Mouse (Mus musculus) limb, embryonic 11.5 days (tissue): ENCODE measurements around the gene Hhat. TPM values are rescaled to one million over a fixed set of nuclear protein-coding genes. Genes with fewer than 3 reads are reported as not detected.

ENCODE experiments used
- ATAC-seq: fragments of 200-750 bp; cut with Nextera tagmentation; 2 replicates; pipeline ENCODE4 v1.8.0; 2017; ENCODE audit warnings: low read depth; ENCODE audit not compliant: insufficient number of reproducible peaks, low FRiP score, low TSS enrichment
- DNase-seq: peaks from one replicate; pipeline ENCODE4 v3.0.0-alpha.2; 2015; ENCODE audit warnings: low spot score
- H3K27ac ChIP-seq: fragments of 300-500 bp; sonication (generic); replicated peaks from 2 replicates; pipeline ENCODE4 v1.5.1; 2014; ENCODE audit warnings: low read depth, mild to moderate bottlenecking, low read length
- H3K27me3 ChIP-seq: fragments of 300-500 bp; sonication (generic); 2 replicates; pipeline ENCODE4 v1.6.1; 2014; ENCODE audit warnings: mild to moderate bottlenecking, low read length, mixed read lengths; ENCODE audit not compliant: control insufficient read depth, insufficient read depth
- H3K36me3 ChIP-seq: fragments of 300-500 bp; sonication (generic); 2 replicates; pipeline ENCODE4 v1.6.1; 2014; ENCODE audit warnings: mild to moderate bottlenecking, low read length, moderate library complexity, mixed read lengths; ENCODE audit not compliant: control insufficient read depth, insufficient read depth
- H3K4me1 ChIP-seq: fragments of 300-500 bp; sonication (generic); 2 replicates; pipeline ENCODE4 v1.6.1; 2014; ENCODE audit warnings: low read length, mixed read lengths; ENCODE audit not compliant: control insufficient read depth, insufficient read depth
- H3K4me2 ChIP-seq: fragments of 300-500 bp; sonication (generic); 2 replicates; pipeline ENCODE4 v1.6.1; 2014; ENCODE audit warnings: low read depth, mild to moderate bottlenecking, moderate library complexity; ENCODE audit not compliant: severe bottlenecking
- H3K4me3 ChIP-seq: fragments of 300-500 bp; sonication (generic); 2 replicates; pipeline ENCODE4 v1.5.1; 2014; ENCODE audit warnings: low read depth, low read length
- H3K9ac ChIP-seq: fragments of 300-500 bp; sonication (generic); 2 replicates; pipeline ENCODE4 v1.6.1; 2014; ENCODE audit warnings: mild to moderate bottlenecking, low read length
- H3K9me3 ChIP-seq: fragments of 300-500 bp; sonication (generic); 2 replicates; pipeline ENCODE4 v1.6.1; 2016; ENCODE audit warnings: low read length; ENCODE audit not compliant: control insufficient read depth
- WGBS: fragments of 180-500 bp; shearing (Covaris S2); extraction: QIAGEN DNeasy Blood & Tissue Kit; methylation state at CpG from one replicate; pipeline ENCODE4 v1.1.7; 2014; 5-methylcytosine and 5-hydroxymethylcytosine counted together
- polyA plus RNA-seq: library from polyadenylated mRNA; unstranded; fragments of >200 nt; fragmentation: Nextera tagmentation; extraction: Ambion mirVana; gene quantifications from 2 replicates; pipeline ENCODE4 v1.2.1, GENCODE M21; 2014

Gene Hhat
- polyA plus RNA-seq, 1 experiment from 2014 or later, result 16.6 TPM

- H3K4me3 ChIP-seq, result no peak overlapping the region
- 0 out of 2 replicates have a peak overlapping the region, but pooled peaks have one; percentile 2 for H3K4me2 ChIP-seq
- no peak overlapping the region for H3K27ac ChIP-seq
- no peaks in the 10 kb centered on the region for H3K27me3 ChIP-seq
- peak; percentile 58 for DNase-seq
- H3K9me3 ChIP-seq, result no peaks in the 10 kb centered on the region
- no peak overlapping the region for H3K9ac ChIP-seq
- WGBS, result 38% methylated on average over 8 of the region's 8 CpGs
- H3K36me3 ChIP-seq, result no peaks in the 10 kb centered on the region
- peak; percentile 59 for ATAC-seq
- peaks cover 7% of the 10 kb centered on the region for H3K4me1 ChIP-seq
Measured at GRCm38 (mm10) chr1:192752659-192753601, 18.1 kb downstream of the Hhat start.

GRCm38 (mm10) chr1:192750042-192750437 is 21.0 kb downstream of the Hhat start:
- DNase-seq (no peak), ATAC-seq (no peak)
- WGBS, result 59% methylated on average over 4 of the region's 4 CpGs
- H3K9me3 ChIP-seq, result no peaks in the 10 kb centered on the region
- no peaks in the 10 kb centered on the region for H3K36me3 ChIP-seq
- H3K4me3 ChIP-seq, result no peak overlapping the region
- no peak overlapping the region for H3K27ac ChIP-seq
- H3K9ac ChIP-seq, result no peak overlapping the region
- peaks cover 7% of the 10 kb centered on the region for H3K4me1 ChIP-seq
- H3K27me3 ChIP-seq, result no peaks in the 10 kb centered on the region
- H3K4me2 ChIP-seq, result no peak overlapping the region

GRCm38 (mm10) chr1:192749270-192750041 is 21.6 kb downstream of the Hhat start:
- Histone ChIP-seq H3K9ac (no peak overlapping the region), H3K4me1 (peaks cover 7% of the 10 kb centered on the region), H3K4me3 (no peak overlapping the region), H3K27ac (no peak overlapping the region), H3K4me2 (no peak overlapping the region), H3K36me3 (no peaks in the 10 kb centered on the region), H3K9me3 (no peaks in the 10 kb centered on the region), H3K27me3 (no peaks in the 10 kb centered on the region)
- no peak for DNase-seq
- WGBS, result 53% methylated on average over 6 of the region's 6 CpGs
- ATAC-seq, result no peak

- Histone ChIP-seq H3K9me3 (no peaks in the 10 kb centered on the region), H3K4me2 (no peak overlapping the region), H3K27ac (no peak overlapping the region), H3K9ac (no peak overlapping the region), H3K4me3 (no peak overlapping the region), H3K36me3 (no peaks in the 10 kb centered on the region), H3K4me1 (no peaks in the 10 kb centered on the region), H3K27me3 (no peaks in the 10 kb centered on the region)
- WGBS, result 78% methylated on average over 6 of the region's 6 CpGs
- DNase-seq, result no peak
- ATAC-seq, result no peak
Measured at GRCm38 (mm10) chr1:192746201-192746600, 24.8 kb downstream of the Hhat start.

GRCm38 (mm10) chr1:192745240-192746101 is 25.6 kb downstream of the Hhat start:
- DNase-seq (peak; percentile 83), ATAC-seq (no peak)
- 6% methylated on average over 16 of the region's 16 CpGs for WGBS

GRCm38 (mm10) chr1:192744880-192745239 is 26.2 kb downstream of the Hhat start:
- Histone ChIP-seq H3K27me3 (no peaks in the 10 kb centered on the region), H3K4me1 (no peaks in the 10 kb centered on the region), H3K9me3 (no peaks in the 10 kb centered on the region), H3K27ac (no peak overlapping the region), H3K36me3 (no peaks in the 10 kb centered on the region), H3K4me3 (no peak overlapping the region), H3K9ac (no peak overlapping the region), H3K4me2 (no peak overlapping the region)
- no peak for DNase-seq
- 63% methylated on average over 3 of the region's 3 CpGs for WGBS
- ATAC-seq, result no peak

More at GRCm38 (mm10) chr1:192745240-192746101, 25.6 kb downstream of the Hhat start:
- H3K4me1 ChIP-seq, result no peaks in the 10 kb centered on the region
- 0 out of 2 replicates have a peak overlapping the region, but pooled peaks have one; percentile 14 for H3K27ac ChIP-seq
- no peak overlapping the region for H3K4me2 ChIP-seq
- H3K4me3 ChIP-seq, result no peak overlapping the region
- no peaks in the 10 kb centered on the region for H3K27me3 ChIP-seq
- H3K9ac ChIP-seq, result no peak overlapping the region
- no peaks in the 10 kb centered on the region for H3K9me3 ChIP-seq
- no peaks in the 10 kb centered on the region for H3K36me3 ChIP-seq

- H3K4me1 ChIP-seq, result no peaks in the 10 kb centered on the region
- H3K36me3 ChIP-seq, result no peaks in the 10 kb centered on the region
- no peaks in the 10 kb centered on the region for H3K9me3 ChIP-seq
- H3K27me3 ChIP-seq, result no peaks in the 10 kb centered on the region
- H3K4me2 ChIP-seq, result no peak overlapping the region
- H3K9ac ChIP-seq, result no peak overlapping the region
- DNase-seq, result peak; percentile 32
- peak overlapping the region; percentile 15; the same call in 1 of the 2 replicates for H3K27ac ChIP-seq
- peak; percentile 32; the same call in 1 of the 2 replicates for ATAC-seq
- no peak overlapping the region for H3K4me3 ChIP-seq
- 65% methylated on average over 7 of the region's 7 CpGs for WGBS
Measured at GRCm38 (mm10) chr1:192742394-192743251, 28.4 kb downstream of the Hhat start.
